Mouse (Mus musculus) C2C12 (cell line): ENCODE measurements around the gene Atg9b. TPM values are rescaled to one million over a fixed set of nuclear protein-coding genes. Genes with fewer than 3 reads are reported as not detected.

ENCODE experiments used
- H3K27me3 ChIP-seq: one replicate; pipeline ENCODE4 v1.6.1; 2011; ENCODE audit not compliant: control insufficient read depth, insufficient read depth, insufficient read length
- H3K36me3 ChIP-seq: one replicate; pipeline ENCODE4 v1.6.1; 2011; ENCODE audit not compliant: control insufficient read depth, insufficient read depth
- H3K4me3 ChIP-seq: one replicate; pipeline ENCODE4 v1.5.1; 2011; ENCODE audit warnings: mild to moderate bottlenecking, control low read depth; ENCODE audit not compliant: poor library complexity, insufficient read depth, severe bottlenecking
- H3K79me2 ChIP-seq: one replicate; pipeline ENCODE4 v1.6.1; 2011; ENCODE audit not compliant: control insufficient read depth, insufficient read depth
- H3K79me3 ChIP-seq: one replicate; pipeline ENCODE4 v1.6.1; 2011; ENCODE audit warnings: low read depth, control low read depth
- H3ac ChIP-seq: one replicate; pipeline ENCODE3; 2011; ENCODE audit warnings: low read depth; ENCODE audit not compliant: control insufficient read depth, insufficient read length
- CEBPB ChIP-seq: IDR thresholded peaks from one replicate; pipeline ENCODE4 v1.6.1; 2011; ENCODE audit warnings: low read depth, mild to moderate bottlenecking, control low read depth, moderate library complexity
- CTCF ChIP-seq: IDR thresholded peaks from one replicate; pipeline ENCODE4 v1.5.1; 2011; ENCODE audit not compliant: control insufficient read depth, insufficient read depth, insufficient read length
- FOSL1 ChIP-seq: IDR thresholded peaks from one replicate; pipeline ENCODE4 v1.8.0; 2011; ENCODE audit warnings: mild to moderate bottlenecking, low read length; ENCODE audit not compliant: poor library complexity, insufficient read depth, severe bottlenecking
- MAX ChIP-seq: IDR thresholded peaks from one replicate; pipeline ENCODE4 v1.6.1; 2011; ENCODE audit warnings: mild to moderate bottlenecking, control low read depth
- MYOD1 ChIP-seq: IDR thresholded peaks from one replicate; pipeline ENCODE4 v1.6.1; 2011; ENCODE audit warnings: low read depth; ENCODE audit not compliant: control insufficient read depth, insufficient read length
- MYOG ChIP-seq: IDR thresholded peaks from one replicate; pipeline ENCODE4 v1.6.1; 2011; ENCODE audit not compliant: control insufficient read depth, insufficient read length; ENCODE audit errors: extremely low read depth
- USF1 ChIP-seq: IDR thresholded peaks from one replicate; pipeline ENCODE4 v1.6.1; 2011; ENCODE audit warnings: low read depth, mild to moderate bottlenecking, control low read depth, moderate library complexity
- polyA plus RNA-seq: library from polyadenylated mRNA; unstranded; fragments of >200 nt; fragmentation: generic; extraction: Trizol; gene quantifications from one replicate; pipeline ENCODE4 v1.2.1, GENCODE M21; 2012; ENCODE audit warnings: missing spikeins

Gene Atg9b
- polyA plus RNA-seq, 1 experiment: 0.48 TPM

GRCm38 (mm10) chr5:24342205-24342963 lies 49.6 kb downstream of the Atg9b start:
- H3K79me3 ChIP-seq: no peaks in the 10 kb centered on the region
- no peak overlapping the region for H3K4me3 ChIP-seq
- no peaks in the 10 kb centered on the region for H3K36me3 ChIP-seq
- no peaks in the 10 kb centered on the region for H3K27me3 ChIP-seq
- H3ac ChIP-seq: no peak overlapping the region
- no peak for TF ChIP-seq CTCF
- no peak for TF ChIP-seq MYOD1
- no peak for TF ChIP-seq FOSL1
- no peak for TF ChIP-seq CEBPB
- H3K79me2 ChIP-seq: no peaks in the 10 kb centered on the region

- TF ChIP-seq MYOD1: no peak
- TF ChIP-seq USF1: no peak
- no peak for TF ChIP-seq CTCF
- no peak for TF ChIP-seq MAX
- TF ChIP-seq CEBPB: no peak
- no peak for TF ChIP-seq FOSL1
- TF ChIP-seq MYOG: no peak
- Histone ChIP-seq H3K79me3 (no peaks in the 10 kb centered on the region), H3K79me2 (no peaks in the 10 kb centered on the region), H3ac (no peak overlapping the region), H3K4me3 (no peak overlapping the region), H3K36me3 (no peaks in the 10 kb centered on the region), H3K27me3 (no peaks in the 10 kb centered on the region)
Measured at GRCm38 (mm10) chr5:24337821-24338220, 54.1 kb downstream of the Atg9b start.

- no peak for TF ChIP-seq CEBPB
- no peak for TF ChIP-seq USF1
- TF ChIP-seq CTCF: no peak
- TF ChIP-seq MYOG: no peak
- no peak for TF ChIP-seq FOSL1
- no peak for TF ChIP-seq MYOD1
- H3K27me3 ChIP-seq: no peaks in the 10 kb centered on the region
- no peaks in the 10 kb centered on the region for H3K36me3 ChIP-seq
- no peaks in the 10 kb centered on the region for H3K79me2 ChIP-seq
- no peak overlapping the region for H3ac ChIP-seq
- H3K79me3 ChIP-seq: no peaks in the 10 kb centered on the region
- no peak overlapping the region for H3K4me3 ChIP-seq
Measured at GRCm38 (mm10) chr5:24337366-24337765, 54.6 kb downstream of the Atg9b start.

- Histone ChIP-seq H3K79me2 (no peaks in the 10 kb centered on the region), H3K79me3 (no peaks in the 10 kb centered on the region), H3ac (no peak overlapping the region), H3K4me3 (no peak overlapping the region), H3K27me3 (no peaks in the 10 kb centered on the region), H3K36me3 (no peaks in the 10 kb centered on the region)
- no peak for TF ChIP-seq FOSL1
- no peak for TF ChIP-seq MYOG
- TF ChIP-seq MAX: no peak
- no peak for TF ChIP-seq MYOD1
- TF ChIP-seq CEBPB: no peak
- no peak for TF ChIP-seq USF1
- peak; percentile 95 for TF ChIP-seq CTCF
Measured at GRCm38 (mm10) chr5:24335888-24336511, 55.9 kb downstream of the Atg9b start.

- no peaks in the 10 kb centered on the region for H3K27me3 ChIP-seq
- no peak for TF ChIP-seq MYOG
- TF ChIP-seq CEBPB: no peak
- TF ChIP-seq MAX: no peak
- no peak for TF ChIP-seq CTCF
- no peak for TF ChIP-seq USF1
- no peak for TF ChIP-seq MYOD1
- no peak for TF ChIP-seq FOSL1
- H3K4me3 ChIP-seq: no peak overlapping the region
- no peaks in the 10 kb centered on the region for H3K79me2 ChIP-seq
- H3K36me3 ChIP-seq: no peaks in the 10 kb centered on the region
- H3ac ChIP-seq: no peak overlapping the region
- no peaks in the 10 kb centered on the region for H3K79me3 ChIP-seq
Measured at GRCm38 (mm10) chr5:24334749-24335148, 57.2 kb downstream of the Atg9b start.

Other genes with a start within 250 kb of the Atg9b start
- gene Nupl2, start 227.2 kb downstream of the Atg9b start, polyA plus RNA-seq: 7.9 TPM
- 3.1 TPM for gene Kcnh2, start 40.5 kb downstream of the Atg9b start, polyA plus RNA-seq
- gene Nos3, start 27.3 kb downstream of the Atg9b start, polyA plus RNA-seq: 0.13 TPM
- 25.1 TPM for gene Abcb8, start 1.5 kb upstream of the Atg9b start, polyA plus RNA-seq
- 0.19 TPM for gene Asic3, start 21.2 kb upstream of the Atg9b start, polyA plus RNA-seq
- 33.4 TPM for gene Cdk5, start 31.4 kb upstream of the Atg9b start, polyA plus RNA-seq
- 76.4 TPM for gene Slc4a2, start 31.7 kb upstream of the Atg9b start, polyA plus RNA-seq
- 90.3 TPM for gene Fastk, start 53.1 kb upstream of the Atg9b start, polyA plus RNA-seq
- gene Tmub1, start 55.7 kb upstream of the Atg9b start, polyA plus RNA-seq: 9.8 TPM
- gene Agap3, start 60.0 kb upstream of the Atg9b start, polyA plus RNA-seq: 119 TPM
- 0.42 TPM for gene Gbx1, start 135.1 kb upstream of the Atg9b start, polyA plus RNA-seq
- not detected for gene Asb10, start 148.8 kb upstream of the Atg9b start, polyA plus RNA-seq
- gene 4931409K22Rik, start 164.7 kb upstream of the Atg9b start, polyA plus RNA-seq: not detected
- 143 TPM for gene Abcf2, start 185.3 kb upstream of the Atg9b start, polyA plus RNA-seq
- gene Chpf2, start 194.6 kb upstream of the Atg9b start, polyA plus RNA-seq: 37.7 TPM
- gene Smarcd3, start 232.3 kb upstream of the Atg9b start, polyA plus RNA-seq: 87.6 TPM